Mouse (Mus musculus): ENCODE data around the gene Rd3l.

Rd3l gene

GRCm38 (mm10) chr12:111978274-111978673 is 2.8 kb downstream of the Rd3l start:
- POLR2A ChIA-PET: interaction anchor here (0.7 to 3.6 kb wide), 8 partner anchors 11 to 1982 kb away, joined by 3 to 17 read pairs (median 4); partner anchors contain the start of gene Atp5mpl (in 1 of the 4)

GRCm38 (mm10) chr12:111977138-111977537 is 4.0 kb downstream of the Rd3l start:
- ChIA-PET CTCF (interaction anchor here (0.5 to 3.0 kb wide), 5 partner anchors 10 to 981 kb away, joined by 3 to 11 read pairs (median 5); partner anchors contain the start of gene Atp5mpl (in 2 of the 4)), POLR2A (interaction anchor here in 2 of 4 experiments (1.0 to 3.6 kb wide), 5 partner anchors 9 to 19 kb away, joined by 3 to 17 read pairs (median 3); partner anchors contain the start of gene Atp5mpl (in 1 of the 2))

More at GRCm38 (mm10) chr12:111978274-111978673, 2.8 kb downstream of the Rd3l start:
- CTCF ChIA-PET: interaction anchor here (0.6 to 3.0 kb wide), 9 partner anchors 11 to 720 kb away, joined by 3 to 11 read pairs (median 5); partner anchors contain the start of gene Atp5mpl (in 3 of the 4)

GRCm38 (mm10) chr12:111974578-111974977 is 6.5 kb downstream of the Rd3l start:
- ChIA-PET CTCF (no interaction called here), POLR2A (no interaction called here)

GRCm38 (mm10) chr12:111972504-111972903 is 8.6 kb downstream of the Rd3l start:
- ChIA-PET POLR2A (interaction anchor here in 1 of 4 experiments (1.7 kb wide), 1 partner anchor 64 kb away, joined by 3 read pairs; no protein-coding TSS in a partner anchor), CTCF (no interaction called here)

GRCm38 (mm10) chr12:111971231-111971686 is 9.9 kb downstream of the Rd3l start, which contains the start of gene Tdrd9:
Gene Tdrd9 (plus strand): TSS chr12:111971559.
- CTCF ChIA-PET: interaction anchor here in 2 of 4 experiments (1.5 kb wide), 2 partner anchors 13 kb away, joined by 3 to 9 read pairs; no protein-coding TSS in a partner anchor
- POLR2A ChIA-PET: interaction anchor here in 3 of 4 experiments (0.6 to 3.1 kb wide), 13 partner anchors 8 to 385 kb away, joined by 3 to 13 read pairs (median 3); partner anchors contain the start of genes Ckb (in 1 of the 3) and Rd3l (in 1 of the 3)

- CTCF ChIA-PET: interaction anchor here in 3 of 4 experiments (1.5 to 3.0 kb wide), 3 partner anchors 12 kb away, joined by 3 to 9 read pairs (median 8); no protein-coding TSS in a partner anchor
- POLR2A ChIA-PET: interaction anchor here in 3 of 4 experiments (1.0 to 3.1 kb wide), 4 partner anchors 11 to 108 kb away, joined by 3 to 13 read pairs (median 3); no protein-coding TSS in a partner anchor
Measured at GRCm38 (mm10) chr12:111970085-111970484, 11.0 kb downstream of the Rd3l start.

- POLR2A ChIA-PET: interaction anchor here in 2 of 4 experiments (0.6 to 2.0 kb wide), 21 partner anchors 9 to 610 kb away, joined by 3 to 17 read pairs (median 3); no protein-coding TSS in a partner anchor
Measured at GRCm38 (mm10) chr12:111966683-111967173, 14.4 kb downstream of the Rd3l start, which contains the start of gene Atp5mpl. Gene Atp5mpl (minus strand): TSS chr12:111966977.

GRCm38 (mm10) chr12:111963339-111963738 is 17.8 kb downstream of the Rd3l start:
- CTCF ChIA-PET: interaction anchor here in 1 of 4 experiments (0.6 kb wide), 1 partner anchor 1167 kb away, joined by 3 read pairs; no protein-coding TSS in a partner anchor
- POLR2A ChIA-PET: interaction anchor here in 2 of 4 experiments (1.4 to 1.8 kb wide), 3 partner anchors 8 to 25 kb away, joined by 3 to 5 read pairs (median 5); partner anchors contain the start of gene Tdrd9 (in 1 of the 2)

More at GRCm38 (mm10) chr12:111966683-111967173, 14.4 kb downstream of the Rd3l start, which contains the start of gene Atp5mpl:
- CTCF ChIA-PET: interaction anchor here (0.5 to 2.0 kb wide), 40 partner anchors 8 to 1303 kb away, joined by 3 to 24 read pairs (median 3); partner anchors contain the start of gene Kif26a (in 1 of the 4)

GRCm38 (mm10) chr12:111958101-111958865 is 22.8 kb downstream of the Rd3l start:
- POLR2A ChIA-PET: interaction anchor here in 3 of 4 experiments (0.6 to 4.2 kb wide), 15 partner anchors 9 to 948 kb away, joined by 3 to 13 read pairs (median 3); partner anchors contain the start of genes Atp5mpl (in 1 of the 3), Eif5 (in 1 of the 3) and Tdrd9 (in 1 of the 3)

GRCm38 (mm10) chr12:111956173-111956572 is 24.9 kb downstream of the Rd3l start:
- ChIA-PET POLR2A (no interaction called here), CTCF (no interaction called here)

More at GRCm38 (mm10) chr12:111958101-111958865, 22.8 kb downstream of the Rd3l start:
- CTCF ChIA-PET: interaction anchor here (0.5 to 2.7 kb wide), 66 partner anchors 8 to 1319 kb away, joined by 3 to 24 read pairs (median 4); partner anchors contain the start of genes Atp5mpl (in 4 of the 4), Tdrd9 (in 1 of the 4), Xrcc3 (in 1 of the 4) and Zfyve21 (in 1 of the 4)

GRCm38 (mm10) chr12:111951701-111952100 is 29.4 kb downstream of the Rd3l start:
- ChIA-PET POLR2A (interaction anchor here (0.6 to 1.7 kb wide), 6 partner anchors 9 to 225 kb away, joined by 3 to 4 read pairs (median 3); partner anchors contain the start of gene Atp5mpl (in 1 of the 4)), CTCF (interaction anchor here in 2 of 4 experiments (0.6 to 0.7 kb wide), 2 partner anchors 15 to 74 kb away, joined by 3 to 4 read pairs; partner anchors contain the start of gene Atp5mpl (in 1 of the 2))

GRCm38 (mm10) chr12:111950486-111950885 is 30.6 kb downstream of the Rd3l start:
- CTCF ChIA-PET: interaction anchor here in 3 of 4 experiments (0.5 to 1.3 kb wide), 3 partner anchors 12 to 70 kb away, joined by 3 to 4 read pairs (median 4); no protein-coding TSS in a partner anchor
- POLR2A ChIA-PET: interaction anchor here in 2 of 4 experiments (1.2 to 1.7 kb wide), 4 partner anchors 10 to 17 kb away, joined by 3 to 4 read pairs (median 3); partner anchors contain the start of gene Atp5mpl (in 1 of the 2)

- POLR2A ChIA-PET: interaction anchor here in 2 of 4 experiments (1.5 to 3.3 kb wide), 2 partner anchors 9 to 10 kb away, joined by 4 to 17 read pairs; no protein-coding TSS in a partner anchor
Measured at GRCm38 (mm10) chr12:111946716-111947115, 34.4 kb downstream of the Rd3l start.

GRCm38 (mm10) chr12:111945765-111946655 is 35.1 kb downstream of the Rd3l start:
- POLR2A ChIA-PET: interaction anchor here in 2 of 4 experiments (0.6 to 3.3 kb wide), 4 partner anchors 8 to 134 kb away, joined by 4 to 17 read pairs (median 6); no protein-coding TSS in a partner anchor
- CTCF ChIA-PET: interaction anchor here in 2 of 4 experiments (0.6 to 1.9 kb wide), 9 partner anchors 12 to 545 kb away, joined by 3 to 7 read pairs (median 4); no protein-coding TSS in a partner anchor

More at GRCm38 (mm10) chr12:111946716-111947115, 34.4 kb downstream of the Rd3l start:
- CTCF ChIA-PET: interaction anchor here in 2 of 4 experiments (0.6 to 1.9 kb wide), 9 partner anchors 11 to 545 kb away, joined by 3 to 7 read pairs (median 4); no protein-coding TSS in a partner anchor

- CTCF ChIA-PET: no interaction called here
Measured at GRCm38 (mm10) chr12:111945115-111945514, 36.0 kb downstream of the Rd3l start.

More at GRCm38 (mm10) chr12:111945115-111945514, 36.0 kb downstream of the Rd3l start:
- POLR2A ChIA-PET: interaction anchor here in 2 of 4 experiments (0.7 to 3.3 kb wide), 4 partner anchors 8 to 58 kb away, joined by 3 to 17 read pairs (median 6); no protein-coding TSS in a partner anchor

All from embryonic stem cell, embryonic (primary cell).